Mouse (Mus musculus): ENCODE data around the gene Mxd1. TPM values are rescaled to one million over a fixed set of nuclear protein-coding genes. Genes with fewer than 3 reads are reported as not detected.

Gene Mxd1
- total RNA-seq, 2 experiments from 2014 or later, result 2.8 TPM

DNA sequence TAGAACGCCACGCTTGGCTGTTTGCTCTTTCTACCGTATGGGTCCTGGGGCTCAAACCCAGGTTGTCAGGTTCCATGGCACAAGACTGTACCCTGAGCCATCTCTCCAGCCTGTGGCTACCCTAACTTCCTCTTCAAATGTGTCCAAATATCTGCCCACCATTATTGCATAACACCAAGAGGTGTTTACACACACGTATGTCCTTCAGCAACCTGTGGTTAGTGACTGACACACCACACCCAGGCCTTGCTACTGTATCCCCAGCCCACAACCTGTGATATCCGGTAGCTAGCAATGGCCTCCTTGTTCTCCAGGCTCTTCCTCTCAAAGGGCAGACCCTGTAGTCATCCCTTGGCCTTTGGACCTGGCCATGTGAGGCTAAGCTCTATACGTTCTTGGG lies 59.7 kb downstream of the Mxd1 start:
- intact Hi-C loops (cut with DNase I), result no loop called here

DNA sequence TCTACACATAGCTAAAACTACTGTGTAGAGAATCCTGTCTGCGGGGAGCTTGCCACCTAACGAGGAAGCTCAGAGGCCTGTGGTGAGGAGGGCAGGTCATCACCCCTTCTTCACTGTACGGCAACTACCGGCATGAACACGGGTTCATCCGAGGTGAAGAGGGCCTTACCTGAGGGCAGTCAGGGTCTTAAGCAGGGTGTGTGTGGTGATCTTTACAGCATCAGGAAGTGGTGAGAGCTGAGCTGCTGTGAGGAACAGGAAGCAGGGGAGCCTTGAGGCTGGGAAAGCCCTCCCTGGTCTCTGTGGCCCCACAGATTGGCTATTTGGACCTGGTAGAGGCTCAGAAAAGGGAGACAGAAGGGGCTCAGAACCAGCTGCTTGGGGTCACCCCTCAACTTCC lies 61.5 kb downstream of the Mxd1 start:
- intact Hi-C loops (cut with DNase I), result no loop called here
- no peak for DNase-seq

More for the DNA sequence above, 59.7 kb downstream of the Mxd1 start:
- DNase-seq, result no peak

DNA sequence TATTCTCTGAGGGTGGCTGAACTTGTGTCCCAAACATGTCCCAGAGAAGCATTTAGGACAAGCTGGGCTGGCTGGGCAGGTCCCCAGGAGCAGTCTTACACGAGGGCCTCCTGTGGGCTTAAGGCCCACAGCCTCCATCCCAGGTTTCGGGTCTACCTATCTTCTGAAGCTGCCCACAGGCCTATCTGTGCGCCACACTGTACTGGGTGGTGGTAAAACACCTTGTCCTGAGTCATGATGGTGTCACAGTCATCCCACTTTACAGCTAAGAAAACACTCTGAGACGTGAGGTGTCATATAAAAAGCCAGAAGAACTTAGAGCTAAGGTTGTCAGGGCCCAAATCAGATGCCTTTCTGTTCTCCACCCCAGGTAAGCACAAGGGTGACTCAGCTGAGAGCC lies 62.7 kb downstream of the Mxd1 start:
- DNase-seq, result no peak
- intact Hi-C loops (cut with DNase I), result no loop called here

DNA sequence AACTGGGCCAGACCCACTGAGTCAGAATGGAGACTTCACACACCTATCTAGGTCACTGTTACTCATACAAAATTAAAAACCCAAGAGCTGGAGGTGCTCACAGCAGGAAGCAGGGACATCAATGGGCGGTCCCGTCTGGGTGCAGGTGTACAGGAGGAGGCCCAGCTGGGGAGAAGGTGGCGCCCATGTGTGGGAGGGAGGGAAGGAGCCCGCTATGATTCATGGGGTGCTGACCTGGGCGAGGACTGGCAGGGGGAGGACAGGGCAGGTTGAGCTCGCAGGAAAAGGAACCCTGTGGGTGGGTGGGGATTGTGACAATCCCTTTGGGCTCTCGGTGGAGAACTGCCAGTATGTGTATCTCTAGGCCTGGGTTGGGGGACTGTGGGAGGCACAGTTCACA lies 63.7 kb downstream of the Mxd1 start:
- intact Hi-C loops (cut with DNase I), result no loop called here
- no peak for DNase-seq

DNA sequence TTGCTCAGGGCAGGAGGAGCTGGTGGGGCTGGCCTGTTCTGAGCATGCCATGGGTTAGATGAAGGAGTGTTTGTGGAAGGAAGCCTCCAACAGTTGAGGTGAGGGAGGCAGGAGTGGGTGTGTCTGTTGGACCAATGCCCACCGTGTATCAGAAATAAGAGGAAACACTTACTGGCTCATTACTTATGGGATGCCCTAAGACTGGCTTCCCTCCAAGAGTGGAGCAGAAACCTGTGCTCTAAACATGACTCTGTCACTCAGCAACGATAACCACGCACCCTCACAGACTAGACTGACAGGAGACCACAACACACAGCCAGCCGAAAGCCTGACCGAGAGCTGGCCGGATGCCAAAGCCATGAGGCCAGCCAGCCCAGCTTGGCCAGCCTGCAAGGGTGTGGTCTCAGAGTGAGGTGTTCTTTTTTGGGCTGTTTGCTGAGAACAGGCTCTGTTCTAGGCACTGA lies 69.0 kb downstream of the Mxd1 start:
- DNase-seq, result peak; percentile 21 to 51
- intact Hi-C loops (cut with DNase I), result loop anchor here (5.0 kb wide), 1 partner anchor 62 kb away; no protein-coding TSS in a partner anchor

DNA sequence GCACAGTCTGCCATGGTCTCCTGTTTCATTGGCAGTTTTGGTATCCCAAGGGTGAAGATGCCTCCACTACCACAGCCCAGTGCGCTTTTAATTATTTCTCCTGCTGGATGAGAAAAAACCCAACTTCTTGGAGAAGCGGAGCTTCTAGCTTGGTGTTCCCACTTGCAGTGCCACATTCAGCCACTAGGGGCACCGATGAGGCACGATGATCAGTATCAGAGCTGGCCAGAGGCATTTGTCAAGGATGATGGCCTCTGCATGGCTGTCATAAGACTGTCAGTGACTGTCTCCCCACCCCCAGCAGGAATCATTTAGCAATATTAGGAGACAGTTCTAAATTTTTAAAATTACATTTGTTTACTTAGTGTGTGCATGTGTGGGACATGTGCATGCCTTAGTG lies 69.8 kb downstream of the Mxd1 start:
- intact Hi-C loops (cut with DNase I), result loop anchor here (5.0 kb wide), 1 partner anchor 63 kb away; no protein-coding TSS in a partner anchor
- DNase-seq, result peak; percentile 82 to 86

DNA sequence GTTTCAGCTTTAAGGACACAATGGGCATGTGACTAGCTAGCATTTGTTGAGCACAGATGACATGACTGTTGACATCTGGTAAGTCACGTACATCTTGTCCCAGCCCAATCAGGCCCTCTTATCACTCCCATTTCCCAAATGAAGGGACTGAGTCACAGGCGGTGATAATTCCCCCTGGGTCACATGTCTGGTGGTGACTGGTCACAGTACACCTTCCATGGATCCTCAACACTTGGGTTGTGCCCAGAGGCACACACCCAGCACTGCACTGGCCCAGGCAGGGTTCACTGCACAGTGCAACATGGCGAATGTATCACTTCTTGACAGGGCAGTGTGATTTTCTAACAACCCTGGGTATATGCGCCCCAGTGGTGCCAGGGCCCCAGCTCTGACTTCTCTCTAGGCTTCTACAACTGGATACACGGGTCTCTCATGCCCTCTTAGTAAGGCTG lies 70.2 kb downstream of the Mxd1 start:
- no peak for DNase-seq
- intact Hi-C loops (cut with DNase I), result loop anchor here (5.0 kb wide), 1 partner anchor 64 kb away; no protein-coding TSS in a partner anchor

Other genes with a start within 250 kb of the Mxd1 start
- gene Gm44790, start 242.5 kb downstream of the Mxd1 start, total RNA-seq (2021), result 1 to 10 TPM in 1 of 2 experiments, not detected in 1; 1.2 TPM
- 1 to 10 TPM; 6.1 to 7.8 TPM for gene C87436, start 230.8 kb downstream of the Mxd1 start, total RNA-seq (2021)
- 100 to 1,000 TPM; 102 to 112 TPM for gene Pcbp1, start 142.8 kb downstream of the Mxd1 start, total RNA-seq (2021)
- gene Asprv1, start 41.0 kb downstream of the Mxd1 start, total RNA-seq (2021), result not detected
- 10 to 100 TPM; 68.9 to 70.2 TPM for gene Snrnp27, start 15.4 kb upstream of the Mxd1 start, total RNA-seq (2021)
- gene Gmcl1, start 64.2 kb upstream of the Mxd1 start, total RNA-seq (2021), result 1 to 10 TPM; 2.4 to 2.7 TPM
- 10 to 100 TPM; 12.9 to 16.8 TPM for gene Anxa4, start 124.4 kb upstream of the Mxd1 start, total RNA-seq (2021)
- 10 to 100 TPM; 26.9 to 29.6 TPM for gene Aak1, start 180.4 kb upstream of the Mxd1 start, total RNA-seq (2021)

Data from gastrocnemius, postnatal 36 days (tissue).